Mouse (Mus musculus) embryo, embryonic 11.5 days (tissue): Measurements from ENCODE around the gene Sec14l2.
A peak's percentile ranks its signal among the peaks of the same experiment; 100 is the strongest.

Experiments
- DNase-seq: peaks from one replicate; pipeline ENCODE4 v3.0.0-alpha.2; 2012; ENCODE audit warnings: low read depth, low spot score

Sec14l2 gene

DNA sequence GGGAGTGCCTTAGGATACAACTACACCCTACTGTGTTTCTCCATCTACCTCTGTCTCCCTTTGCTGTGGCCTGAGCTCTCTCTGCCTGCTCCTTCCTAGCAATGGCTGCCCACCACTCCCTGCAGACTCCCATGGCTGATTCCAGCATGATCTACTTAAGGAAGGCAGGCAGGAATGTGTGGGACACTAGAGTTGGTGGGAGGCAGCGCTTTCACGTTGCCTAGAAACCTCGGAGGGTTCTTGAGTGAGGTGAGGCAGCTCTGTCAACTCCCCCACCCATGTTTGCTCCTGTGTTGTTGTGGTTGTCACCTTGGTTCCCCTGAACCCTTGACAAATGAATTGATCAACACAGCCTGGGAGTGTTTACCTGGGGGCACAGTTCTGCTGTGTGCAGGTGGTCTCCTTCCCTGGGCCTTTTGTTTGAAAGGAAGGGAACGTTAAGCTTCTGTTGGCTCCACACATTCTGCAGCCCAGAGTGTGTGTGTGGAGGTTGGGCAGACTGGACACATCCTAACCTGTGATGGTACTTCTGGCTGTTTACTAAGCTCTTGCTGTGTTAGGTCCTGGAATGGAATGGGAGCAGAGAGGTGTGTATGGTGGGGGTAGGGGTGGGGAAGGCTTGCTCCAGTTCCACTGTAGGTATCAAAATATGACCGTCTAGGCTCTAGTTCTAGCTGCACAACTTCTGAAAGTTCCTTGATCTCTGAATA is 62.2 kb downstream of the Sec14l2 start:
- no peak for DNase-seq

DNA sequence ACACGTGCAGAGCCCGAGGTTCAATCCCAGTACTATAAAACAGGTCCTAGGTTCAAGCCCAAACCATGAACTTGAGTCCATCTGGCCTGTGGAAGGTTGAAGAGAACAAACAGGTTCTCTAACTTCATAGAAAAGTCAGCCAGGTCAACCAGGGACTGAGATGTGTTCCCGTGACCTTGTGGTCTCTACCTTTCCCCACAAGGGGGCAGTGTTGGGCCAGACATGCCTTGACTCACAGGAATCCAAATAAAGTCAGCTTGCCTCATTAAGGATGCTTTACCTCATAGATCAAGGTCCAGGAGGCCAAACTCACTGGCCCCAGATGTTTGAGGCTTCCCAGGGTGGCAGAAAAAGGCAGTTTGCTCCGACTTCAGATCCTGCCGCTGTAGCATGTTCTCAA is 69.6 kb downstream of the Sec14l2 start:
- DNase-seq, result peak; percentile 65

DNA sequence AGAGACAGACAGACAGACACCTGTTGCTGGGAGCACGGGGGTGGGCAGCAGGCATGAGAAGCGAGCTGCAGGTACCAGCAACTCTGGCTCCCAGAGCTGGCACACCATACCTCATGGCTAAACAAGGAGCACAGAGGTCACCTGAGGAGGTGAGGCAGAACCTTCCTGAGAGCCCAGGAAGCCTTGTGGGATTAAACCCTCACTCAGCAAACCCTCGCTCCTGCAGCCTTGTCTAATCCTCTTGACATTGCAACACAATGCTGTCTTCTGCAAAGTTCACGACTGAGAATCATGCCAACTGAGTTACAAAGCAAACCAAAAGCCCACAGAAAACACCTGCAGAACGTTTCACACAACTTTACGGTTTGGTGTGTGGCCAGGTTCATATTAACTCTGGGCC is 74.8 kb downstream of the Sec14l2 start:
- DNase-seq, result no peak

DNA sequence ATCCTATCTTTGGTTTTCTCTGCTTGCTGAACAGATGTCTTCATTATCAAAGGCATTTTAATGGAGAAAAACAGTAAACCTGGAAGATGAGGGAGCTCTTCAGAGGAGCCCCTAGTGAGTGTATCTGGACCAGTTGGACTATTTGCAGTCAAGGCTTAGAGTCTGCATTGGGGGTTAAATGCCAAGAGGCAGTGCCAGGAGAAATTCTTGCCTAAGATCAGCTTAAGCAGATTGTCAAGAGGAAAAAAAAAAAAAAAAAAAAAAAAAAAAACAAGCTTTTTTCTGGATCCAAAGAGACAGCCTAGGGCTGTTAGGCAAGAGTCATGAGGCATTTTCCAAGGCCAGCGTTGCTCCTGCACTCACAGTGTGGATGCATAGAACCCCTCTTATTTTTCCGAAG is 75.4 kb downstream of the Sec14l2 start:
- no peak for DNase-seq
